Mouse (Mus musculus): ENCODE measurements at regions not wholly inside any gene's neighbourhood (a gene's known extent, or its start where the extent isn't known, plus 50 kb on each side); places are given as distances from the start of the nearest gene placed in this dataset.

GRCm38 (mm10) chr13:110741576-110742206 is 346.8 kb downstream of the Plk2 start:
- Histone ChIP-seq H3K4me2 (no peak overlapping the region), H3K4me1 (replicated peaks) (no peaks in the 10 kb centered on the region), H3K9ac (no peak overlapping the region), H3K27me3 (no peaks in the 10 kb centered on the region), H3K36me3 (replicated peaks) (no peaks in the 10 kb centered on the region), H3K9me3 (replicated peaks) (no peaks in the 10 kb centered on the region), H3K27ac (replicated peaks) (no peak overlapping the region), H3K4me3 (replicated peaks) (no peak overlapping the region)
- WGBS (ENCODE audit: insufficient replicate concordance), result 61% methylated on average over 11 of the region's 11 CpGs
- ATAC-seq (ENCODE audit: insufficient read depth), result no peak

- Histone ChIP-seq H3K9me3 (replicated peaks) (no peaks in the 10 kb centered on the region), H3K4me2 (no peak overlapping the region), H3K9ac (no peak overlapping the region), H3K4me3 (replicated peaks) (no peak overlapping the region), H3K4me1 (replicated peaks) (no peaks in the 10 kb centered on the region), H3K27me3 (no peaks in the 10 kb centered on the region), H3K27ac (replicated peaks) (no peak overlapping the region), H3K36me3 (replicated peaks) (no peaks in the 10 kb centered on the region)
- 23% methylated on average over 6 of the region's 6 CpGs for WGBS (ENCODE audit: insufficient replicate concordance)
- no peak for ATAC-seq (ENCODE audit: insufficient read depth)
Observed at GRCm38 (mm10) chr13:110747223-110747868, 352.5 kb downstream of the Plk2 start.

GRCm38 (mm10) chr13:110752746-110753145 is 357.9 kb downstream of the Plk2 start:
- Histone ChIP-seq H3K27ac (replicated peaks) (no peak overlapping the region), H3K4me3 (replicated peaks) (no peak overlapping the region), H3K9ac (no peak overlapping the region), H3K36me3 (replicated peaks) (no peaks in the 10 kb centered on the region), H3K27me3 (no peaks in the 10 kb centered on the region), H3K4me1 (replicated peaks) (no peaks in the 10 kb centered on the region), H3K9me3 (replicated peaks) (no peaks in the 10 kb centered on the region), H3K4me2 (no peak overlapping the region)
- WGBS (ENCODE audit: insufficient replicate concordance), result 65% methylated on average over 4 of the region's 4 CpGs
- no peak for ATAC-seq (ENCODE audit: insufficient read depth)

GRCm38 (mm10) chr13:110754548-110754947 is 359.7 kb downstream of the Plk2 start:
- no peak for ATAC-seq (ENCODE audit: insufficient read depth)
- 79% methylated on average over 9 of the region's 9 CpGs for WGBS (ENCODE audit: insufficient replicate concordance)
- H3K27ac ChIP-seq (replicated peaks), result no peak overlapping the region

GRCm38 (mm10) chr13:110756877-110757276 is 362.0 kb downstream of the Plk2 start:
- Histone ChIP-seq H3K4me3 (replicated peaks) (no peak overlapping the region), H3K9me3 (replicated peaks) (no peaks in the 10 kb centered on the region), H3K36me3 (replicated peaks) (no peaks in the 10 kb centered on the region), H3K4me2 (no peak overlapping the region), H3K4me1 (replicated peaks) (no peaks in the 10 kb centered on the region), H3K9ac (no peak overlapping the region), H3K27ac (replicated peaks) (no peak overlapping the region), H3K27me3 (no peaks in the 10 kb centered on the region)
- ATAC-seq (ENCODE audit: insufficient read depth), result no peak
- 68% methylated on average over 2 of the region's 2 CpGs for WGBS (ENCODE audit: insufficient replicate concordance)

More at GRCm38 (mm10) chr13:110754548-110754947, 359.7 kb downstream of the Plk2 start:
- no peaks in the 10 kb centered on the region for H3K36me3 ChIP-seq (replicated peaks)
- no peaks in the 10 kb centered on the region for H3K27me3 ChIP-seq
- H3K4me3 ChIP-seq (replicated peaks), result no peak overlapping the region
- no peak overlapping the region for H3K4me2 ChIP-seq
- no peaks in the 10 kb centered on the region for H3K4me1 ChIP-seq (replicated peaks)
- H3K9ac ChIP-seq, result no peak overlapping the region
- no peaks in the 10 kb centered on the region for H3K9me3 ChIP-seq (replicated peaks)

GRCm38 (mm10) chr13:110769210-110769609 is 374.4 kb downstream of the Plk2 start:
- Histone ChIP-seq H3K9ac (no peak overlapping the region), H3K4me2 (no peak overlapping the region), H3K27me3 (no peaks in the 10 kb centered on the region), H3K4me3 (replicated peaks) (no peak overlapping the region), H3K36me3 (replicated peaks) (no peaks in the 10 kb centered on the region), H3K4me1 (replicated peaks) (no peaks in the 10 kb centered on the region), H3K9me3 (replicated peaks) (no peaks in the 10 kb centered on the region), H3K27ac (replicated peaks) (no peak overlapping the region)
- no peak for ATAC-seq (ENCODE audit: insufficient read depth)

GRCm38 (mm10) chr13:110775251-110775650 is 380.4 kb downstream of the Plk2 start:
- ATAC-seq (ENCODE audit: insufficient read depth), result no peak
- no peak overlapping the region for H3K4me3 ChIP-seq (replicated peaks)
- H3K27ac ChIP-seq (replicated peaks), result no peak overlapping the region
- no peaks in the 10 kb centered on the region for H3K36me3 ChIP-seq (replicated peaks)
- H3K27me3 ChIP-seq, result no peaks in the 10 kb centered on the region
- no peaks in the 10 kb centered on the region for H3K9me3 ChIP-seq (replicated peaks)
- no peaks in the 10 kb centered on the region for H3K4me1 ChIP-seq (replicated peaks)
- no peak overlapping the region for H3K9ac ChIP-seq
- H3K4me2 ChIP-seq, result no peak overlapping the region

GRCm38 (mm10) chr13:110784162-110784785 is 389.4 kb downstream of the Plk2 start:
- WGBS (ENCODE audit: insufficient replicate concordance), result 74% methylated on average over 12 of the region's 12 CpGs
- no peaks in the 10 kb centered on the region for H3K36me3 ChIP-seq (replicated peaks)

GRCm38 (mm10) chr13:110784822-110785221 is 390.0 kb downstream of the Plk2 start:
- 77% methylated on average over 5 of the region's 5 CpGs for WGBS (ENCODE audit: insufficient replicate concordance)
- Histone ChIP-seq H3K4me1 (replicated peaks) (no peaks in the 10 kb centered on the region), H3K27me3 (no peaks in the 10 kb centered on the region), H3K9ac (no peak overlapping the region), H3K4me3 (replicated peaks) (no peak overlapping the region), H3K27ac (replicated peaks) (no peak overlapping the region), H3K4me2 (no peak overlapping the region), H3K9me3 (replicated peaks) (no peaks in the 10 kb centered on the region), H3K36me3 (replicated peaks) (no peaks in the 10 kb centered on the region)
- no peak for ATAC-seq (ENCODE audit: insufficient read depth)

More at GRCm38 (mm10) chr13:110784162-110784785, 389.4 kb downstream of the Plk2 start:
- no peak overlapping the region for H3K4me2 ChIP-seq
- no peak for ATAC-seq (ENCODE audit: insufficient read depth)
- no peak overlapping the region for H3K27ac ChIP-seq (replicated peaks)
- H3K4me3 ChIP-seq (replicated peaks), result no peak overlapping the region
- H3K27me3 ChIP-seq, result no peaks in the 10 kb centered on the region
- no peaks in the 10 kb centered on the region for H3K4me1 ChIP-seq (replicated peaks)
- H3K9ac ChIP-seq, result no peak overlapping the region
- H3K9me3 ChIP-seq (replicated peaks), result no peaks in the 10 kb centered on the region

GRCm38 (mm10) chr13:110798313-110798712 is 403.5 kb downstream of the Plk2 start:
- Histone ChIP-seq H3K4me1 (replicated peaks) (no peaks in the 10 kb centered on the region), H3K4me3 (replicated peaks) (no peak overlapping the region), H3K9me3 (replicated peaks) (no peaks in the 10 kb centered on the region), H3K36me3 (replicated peaks) (no peaks in the 10 kb centered on the region), H3K9ac (no peak overlapping the region), H3K4me2 (no peak overlapping the region), H3K27me3 (no peaks in the 10 kb centered on the region), H3K27ac (replicated peaks) (no peak overlapping the region)
- no peak for ATAC-seq (ENCODE audit: insufficient read depth)
- 10% methylated on average over 7 of the region's 7 CpGs for WGBS (ENCODE audit: insufficient replicate concordance)

GRCm38 (mm10) chr13:110802841-110803240 is 408.0 kb downstream of the Plk2 start:
- H3K27ac ChIP-seq (replicated peaks), result no peak overlapping the region
- WGBS (ENCODE audit: insufficient replicate concordance), result 66% methylated on average over 6 of the region's 6 CpGs

More at GRCm38 (mm10) chr13:110802841-110803240, 408.0 kb downstream of the Plk2 start:
- Histone ChIP-seq H3K4me1 (replicated peaks) (no peaks in the 10 kb centered on the region), H3K9me3 (replicated peaks) (no peaks in the 10 kb centered on the region), H3K4me2 (no peak overlapping the region), H3K27me3 (no peaks in the 10 kb centered on the region), H3K36me3 (replicated peaks) (no peaks in the 10 kb centered on the region), H3K4me3 (replicated peaks) (no peak overlapping the region), H3K9ac (no peak overlapping the region)
- ATAC-seq (ENCODE audit: insufficient read depth), result no peak
